Mouse (Mus musculus): ENCODE data around the gene Per1.

GRCm38 (mm10) chr11:69099915-69100345, 4.9 kb downstream of the Per1 start:
- no peak; the same call in 1 of the 2 replicates for TF ChIP-seq POLR2A (IDR thresholded peaks at IDR 0.05; ENCODE audit: low read depth, low read length)
- TF ChIP-seq CTCF (IDR thresholded peaks at IDR 0.05; ENCODE audit: extremely low read depth, insufficient read length, insufficient replicate concordance, low read depth, low read length): no peak

Data from small intestine, adult 2 months (tissue).